Mouse (Mus musculus): ENCODE results near the gene Dcps. TPM values are rescaled to one million over a fixed set of nuclear protein-coding genes. Genes with fewer than 3 reads are reported as not detected.

Gene Dcps
- polyA plus RNA-seq, 1 experiment from 2014 or later, result 85.1 TPM

GRCm38 (mm10) chr9:35127147-35127546 is 48.7 kb downstream of the Dcps start:
- Histone ChIP-seq H3K4me3 (no peak overlapping the region), H3K9ac (replicated peaks) (no peak overlapping the region), H3K9me3 (no peaks in the 10 kb centered on the region), H3K36me3 (peaks cover 35% of the 10 kb centered on the region), H3K27ac (replicated peaks) (no peak overlapping the region), H3K4me1 (no peaks in the 10 kb centered on the region), H3K27me3 (no peaks in the 10 kb centered on the region), H3K4me2 (replicated peaks) (no peak overlapping the region)
- ATAC-seq (ENCODE audit: low FRiP score, low read depth), result no peak
- WGBS, result 80% methylated on average over 6 of the region's 6 CpGs

GRCm38 (mm10) chr9:35124678-35124955 is 51.2 kb downstream of the Dcps start:
- ATAC-seq (ENCODE audit: low FRiP score, low read depth), result no peak
- H3K36me3 ChIP-seq, result peaks cover 35% of the 10 kb centered on the region
- no peak overlapping the region for H3K4me2 ChIP-seq (replicated peaks)
- no peak overlapping the region for H3K9ac ChIP-seq (replicated peaks)
- H3K9me3 ChIP-seq, result no peaks in the 10 kb centered on the region
- H3K27me3 ChIP-seq, result no peaks in the 10 kb centered on the region; the same call in 1 of the 2 replicates
- H3K4me1 ChIP-seq, result no peaks in the 10 kb centered on the region
- H3K4me3 ChIP-seq, result no peak overlapping the region
- 93% methylated on average over 8 of the region's 8 CpGs for WGBS
- no peak overlapping the region for H3K27ac ChIP-seq (replicated peaks)

- Histone ChIP-seq H3K36me3 (peaks cover 32% of the 10 kb centered on the region), H3K9ac (replicated peaks) (no peak overlapping the region), H3K27ac (replicated peaks) (no peak overlapping the region), H3K9me3 (no peaks in the 10 kb centered on the region), H3K27me3 (no peaks in the 10 kb centered on the region; the same call in 1 of the 2 replicates), H3K4me3 (no peak overlapping the region), H3K4me2 (replicated peaks) (no peak overlapping the region), H3K4me1 (no peaks in the 10 kb centered on the region)
- no peak for ATAC-seq (ENCODE audit: low FRiP score, low read depth)
- WGBS, result 87% methylated on average over 11 of the region's 11 CpGs
Observed at GRCm38 (mm10) chr9:35123804-35124677, 51.8 kb downstream of the Dcps start.

- WGBS, result 76% methylated on average over 2 of the region's 2 CpGs
- H3K9ac ChIP-seq (replicated peaks), result no peak overlapping the region
- no peaks in the 10 kb centered on the region for H3K9me3 ChIP-seq
- no peak overlapping the region for H3K4me2 ChIP-seq (replicated peaks)
- H3K4me1 ChIP-seq, result no peaks in the 10 kb centered on the region
- no peak overlapping the region for H3K27ac ChIP-seq (replicated peaks)
- no peak overlapping the region for H3K4me3 ChIP-seq
- peaks cover 29% of the 10 kb centered on the region for H3K36me3 ChIP-seq
- no peaks in the 10 kb centered on the region; the same call in 1 of the 2 replicates for H3K27me3 ChIP-seq
- ATAC-seq (ENCODE audit: low FRiP score, low read depth), result no peak
Observed at GRCm38 (mm10) chr9:35123456-35123803, 52.4 kb downstream of the Dcps start.

GRCm38 (mm10) chr9:35122551-35123266 is 53.2 kb downstream of the Dcps start:
- Histone ChIP-seq H3K9ac (replicated peaks) (no peak overlapping the region), H3K4me2 (replicated peaks) (no peak overlapping the region), H3K4me3 (no peak overlapping the region), H3K27ac (replicated peaks) (no peak overlapping the region), H3K36me3 (peaks cover 29% of the 10 kb centered on the region), H3K9me3 (no peaks in the 10 kb centered on the region), H3K27me3 (no peaks in the 10 kb centered on the region; the same call in 1 of the 2 replicates), H3K4me1 (peaks cover 4% of the 10 kb centered on the region)
- ATAC-seq (ENCODE audit: low FRiP score, low read depth), result no peak
- WGBS, result 82% methylated on average over 5 of the region's 5 CpGs

- WGBS, result 87% methylated on average over 6 of the region's 6 CpGs
- Histone ChIP-seq H3K4me3 (no peak within 1 kb of the TSS), H3K4me2 (replicated peaks) (no peak within 1 kb of the TSS), H3K27me3 (no peaks in the 10 kb centered on the region; the same call in 1 of the 2 replicates), H3K4me1 (peaks cover 17% of the 10 kb centered on the region), H3K36me3 (peaks cover 7% of the 10 kb centered on the region; the same call in 1 of the 2 replicates), H3K9ac (replicated peaks) (no peak within 1 kb of the TSS), H3K27ac (replicated peaks) (no peak within 1 kb of the TSS), H3K9me3 (no peaks in the 10 kb centered on the region)
- no peak for ATAC-seq (ENCODE audit: low FRiP score, low read depth)
Observed at GRCm38 (mm10) chr9:35119168-35119567, 56.7 kb downstream of the Dcps start, which contains the start of gene St3gal4. TSS of gene St3gal4 (minus strand) at chr9:35119268.

- no peak overlapping the region for H3K4me3 ChIP-seq
- no peak overlapping the region for H3K27ac ChIP-seq (replicated peaks)
- H3K27me3 ChIP-seq, result no peaks in the 10 kb centered on the region; the same call in 1 of the 2 replicates
- H3K36me3 ChIP-seq, result peaks cover 4% of the 10 kb centered on the region; the same call in 1 of the 2 replicates
- no peak overlapping the region for H3K9ac ChIP-seq (replicated peaks)
- H3K4me2 ChIP-seq (replicated peaks), result no peak overlapping the region
- H3K4me1 ChIP-seq, result peaks cover 17% of the 10 kb centered on the region
- 94% methylated on average over 2 of the region's 2 CpGs for WGBS
- no peaks in the 10 kb centered on the region for H3K9me3 ChIP-seq
- ATAC-seq (ENCODE audit: low FRiP score, low read depth), result no peak
Observed at GRCm38 (mm10) chr9:35118563-35118962, 57.3 kb downstream of the Dcps start.

GRCm38 (mm10) chr9:35117384-35118295 is 58.2 kb downstream of the Dcps start:
- no peak for ATAC-seq (ENCODE audit: low FRiP score, low read depth)
- Histone ChIP-seq H3K4me1 (peaks cover 17% of the 10 kb centered on the region), H3K4me3 (peak overlapping the region; percentile 56), H3K9me3 (no peaks in the 10 kb centered on the region), H3K36me3 (no peaks in the 10 kb centered on the region), H3K9ac (replicated peaks) (peak overlapping the region; percentile 67), H3K27me3 (no peaks in the 10 kb centered on the region; the same call in 1 of the 2 replicates), H3K4me2 (replicated peaks) (peak overlapping the region; percentile 84), H3K27ac (replicated peaks) (peak overlapping the region; percentile 22; the same call in 1 of the 2 replicates)
- WGBS, result 31% methylated on average over 15 of the region's 15 CpGs

GRCm38 (mm10) chr9:35116391-35117381 is 59.2 kb downstream of the Dcps start:
- Histone ChIP-seq H3K9me3 (no peaks in the 10 kb centered on the region), H3K27ac (replicated peaks) (peak overlapping the region; percentile 58), H3K4me1 (peaks cover 26% of the 10 kb centered on the region), H3K27me3 (no peaks in the 10 kb centered on the region; the same call in 1 of the 2 replicates), H3K9ac (replicated peaks) (peak overlapping the region; percentile 67), H3K36me3 (no peaks in the 10 kb centered on the region), H3K4me2 (replicated peaks) (peak overlapping the region; percentile 84), H3K4me3 (peak overlapping the region; percentile 56)
- ATAC-seq (ENCODE audit: low FRiP score, low read depth), result peak; percentile 90
- 1% methylated on average over 82 of the region's 84 CpGs for WGBS

GRCm38 (mm10) chr9:35115804-35116203 is 60.1 kb downstream of the Dcps start:
- Histone ChIP-seq H3K4me1 (peaks cover 27% of the 10 kb centered on the region), H3K36me3 (no peaks in the 10 kb centered on the region), H3K27ac (replicated peaks) (no peak overlapping the region), H3K9ac (replicated peaks) (peak overlapping the region; percentile 67), H3K27me3 (no peaks in the 10 kb centered on the region; the same call in 1 of the 2 replicates), H3K4me3 (peak overlapping the region; percentile 56), H3K4me2 (replicated peaks) (peak overlapping the region; percentile 84), H3K9me3 (no peaks in the 10 kb centered on the region)
- 56% methylated on average over 4 of the region's 4 CpGs for WGBS
- peak; percentile 2; the same call in 1 of the 2 replicates for ATAC-seq (ENCODE audit: low FRiP score, low read depth)

Measured in midbrain, embryonic 12.5 days (tissue).